Mouse (Mus musculus): ENCODE results near the gene Fbxo6.
"Not testable (repeated sequence)": the region's sequence is repeated elsewhere in the genome, so short reads cannot be mapped to it uniquely, and the experiment has no call there.

The Fbxo6 gene

GRCm38 (mm10) chr4:148121362-148121761 lies 30.6 kb downstream of the Fbxo6 start:
- peak; percentile 32 for DNase-seq

- no peak for DNase-seq
These were observed 31.4 kb downstream of the Fbxo6 start for GRCm38 (mm10) chr4:148120555-148120954.

GRCm38 (mm10) chr4:148119578-148119977 lies 32.4 kb downstream of the Fbxo6 start:
- not testable (repeated sequence) for DNase-seq

- DNase-seq = no peak
These were observed 34.5 kb downstream of the Fbxo6 start for GRCm38 (mm10) chr4:148117392-148117791.

GRCm38 (mm10) chr4:148116657-148117056 lies 35.3 kb downstream of the Fbxo6 start:
- DNase-seq = no peak

- peak; percentile 13 for DNase-seq
These were observed 36.5 kb downstream of the Fbxo6 start for GRCm38 (mm10) chr4:148115467-148115866.

- DNase-seq = peak; percentile 80
These were observed 37.1 kb downstream of the Fbxo6 start for GRCm38 (mm10) chr4:148114758-148115391.

GRCm38 (mm10) chr4:148112519-148112918 lies 39.4 kb downstream of the Fbxo6 start:
- DNase-seq = no peak

- no peak for DNase-seq
These were observed 42.7 kb downstream of the Fbxo6 start for GRCm38 (mm10) chr4:148109215-148109614.

GRCm38 (mm10) chr4:148108565-148109100 lies 43.3 kb downstream of the Fbxo6 start:
- no peak for DNase-seq

GRCm38 (mm10) chr4:148107621-148108291 lies 44.2 kb downstream of the Fbxo6 start:
- DNase-seq = no peak

- no peak for DNase-seq
These were observed 47.8 kb downstream of the Fbxo6 start for GRCm38 (mm10) chr4:148104146-148104545.

GRCm38 (mm10) chr4:148101801-148102527 lies 50.0 kb downstream of the Fbxo6 start:
- DNase-seq = peak; percentile 69

- DNase-seq = no peak
These were observed 53.3 kb downstream of the Fbxo6 start for GRCm38 (mm10) chr4:148098666-148099065.

GRCm38 (mm10) chr4:148097936-148098335 lies 54.0 kb downstream of the Fbxo6 start:
- no peak for DNase-seq
